Mouse (Mus musculus) left cerebral cortex, postnatal 4 days (tissue): ENCODE measurements around the gene Cbx8. TPM values are rescaled to one million over a fixed set of nuclear protein-coding genes. Genes with fewer than 3 reads are reported as not detected.

ENCODE experiments used
- DNase-seq: peaks from one replicate; pipeline ENCODE4 v3.0.0-alpha.2; 2022
- intact Hi-C: fragments of 180-260 bp; cut with DNase I; formaldehyde crosslinking; loops from one replicate; pipeline ENCODE4 v1.15.1; 2025
- total RNA-seq, 2 experiments: library from RNA; stranded (reverse); gene quantifications; 2 replicates each; pipeline ENCODE4 v1.2.3; 2021

Gene Cbx8
- total RNA-seq, 2 experiments from 2014 or later = 13.0 to 15.6 TPM

- intact Hi-C loops = no loop called here
- no peak for DNase-seq
These were observed 35.1 kb downstream of the Cbx8 start for GRCm38 (mm10) chr11:119005547-119006275.

GRCm38 (mm10) chr11:119001493-119002128 is 39.2 kb downstream of the Cbx8 start:
- intact Hi-C loops = no loop called here
- no peak for DNase-seq

- intact Hi-C loops = no loop called here
These were observed 39.9 kb downstream of the Cbx8 start for GRCm38 (mm10) chr11:119000877-119001276.

GRCm38 (mm10) chr11:118999361-118999804 is 41.4 kb downstream of the Cbx8 start:
- intact Hi-C loops = no loop called here
- DNase-seq = peak; percentile 83

More at GRCm38 (mm10) chr11:119000877-119001276, 39.9 kb downstream of the Cbx8 start:
- no peak for DNase-seq

- peak; percentile 93 for DNase-seq
- intact Hi-C loops = no loop called here
These were observed 42.1 kb downstream of the Cbx8 start for GRCm38 (mm10) chr11:118998540-118999265.

GRCm38 (mm10) chr11:118997182-118997581 is 43.6 kb downstream of the Cbx8 start:
- intact Hi-C loops = no loop called here

GRCm38 (mm10) chr11:118995448-118995847 is 45.3 kb downstream of the Cbx8 start:
- intact Hi-C loops = no loop called here
- DNase-seq = peak; percentile 43

More at GRCm38 (mm10) chr11:118997182-118997581, 43.6 kb downstream of the Cbx8 start:
- DNase-seq = no peak

GRCm38 (mm10) chr11:118992781-118993180 is 48.0 kb downstream of the Cbx8 start:
- intact Hi-C loops = no loop called here
- DNase-seq = no peak

GRCm38 (mm10) chr11:118987999-118988398 is 52.8 kb downstream of the Cbx8 start, which contains the start of gene Enpp7:
TSS of gene Enpp7 (plus strand) at chr11:118988188.
- intact Hi-C loops = no loop called here
- DNase-seq = no peak

Other genes with a start within 250 kb of the Cbx8 start
- 100 to 1,000 TPM; 185 to 192 TPM for gene Rbfox3, start 129.4 kb downstream of the Cbx8 start, total RNA-seq
- gene Enpp7, start 52.8 kb downstream of the Cbx8 start, total RNA-seq = not detected
- 1 to 10 TPM; 6.8 to 7.4 TPM for gene Cbx2, start 18.0 kb downstream of the Cbx8 start, total RNA-seq
- 10 to 100 TPM; 40.8 to 45.2 TPM for gene Cbx4, start 45.3 kb upstream of the Cbx8 start, total RNA-seq
- 100 to 1,000 TPM; 217 to 222 TPM for gene Tbc1d16, start 187.5 kb upstream of the Cbx8 start, total RNA-seq
- gene Ccdc40, start 187.6 kb upstream of the Cbx8 start, total RNA-seq = 1 to 10 TPM; 7.3 to 8.5 TPM
- 100 to 1,000 TPM in 1 of 2 experiments, 10 to 100 TPM in 1; 86.9 to 104 TPM for gene Gaa, start 226.9 kb upstream of the Cbx8 start, total RNA-seq